Mouse (Mus musculus): ENCODE results near the gene Prr14l. TPM values are rescaled to one million over a fixed set of nuclear protein-coding genes. Genes with fewer than 3 reads are reported as not detected.
"Not testable (repeated sequence)": the region's sequence is repeated elsewhere in the genome, so short reads cannot be mapped to it uniquely, and the experiment has no call there.

Gene Prr14l
- 10 to 100 TPM; 31.4 to 40.3 (median 35.3) TPM for total RNA-seq (2022)

DNA sequence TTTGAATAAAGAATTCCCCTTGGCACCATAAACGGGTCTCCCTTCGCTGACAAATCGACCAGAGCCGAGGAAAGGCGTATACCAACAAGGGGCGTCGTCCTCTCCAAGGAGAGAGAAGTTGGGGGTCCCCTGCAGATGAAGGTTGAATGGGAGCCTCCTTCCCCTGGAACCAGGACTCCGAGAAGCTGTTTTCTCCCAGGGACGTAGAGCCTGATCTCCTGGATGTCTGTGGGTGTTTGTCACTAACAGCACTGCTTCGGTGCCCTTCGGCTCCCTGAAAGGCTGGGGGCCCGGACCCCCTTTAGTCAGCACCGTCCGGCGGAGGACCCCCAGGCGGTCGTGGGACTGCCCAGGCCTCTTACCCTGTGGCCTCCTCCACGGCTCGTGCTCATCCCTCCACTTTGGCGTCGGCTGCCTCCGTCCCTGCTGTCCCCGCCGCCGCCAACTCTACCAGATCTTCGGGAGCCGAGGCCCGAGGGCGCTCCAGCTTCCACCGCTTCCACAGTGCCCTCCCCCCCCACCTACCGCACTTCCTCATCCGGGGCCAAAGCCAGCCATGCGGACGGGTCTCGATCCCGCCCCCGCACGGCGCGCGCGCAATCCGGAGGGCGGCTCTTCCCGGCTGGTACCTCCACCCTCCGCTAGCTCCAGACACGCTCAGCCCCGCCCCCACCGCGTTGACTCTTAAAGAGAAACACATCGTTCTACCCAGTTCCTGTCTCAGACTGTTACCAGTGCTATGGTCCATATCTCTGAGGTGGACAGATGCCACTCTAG, at the start of gene Prr14l:
Prr14l (minus strand) TSS at position 526 of the 777 bp plus-strand sequence.
- DNase-seq (ENCODE audit: low spot score in 2 of 2): peak; percentile 98 to 99

DNA sequence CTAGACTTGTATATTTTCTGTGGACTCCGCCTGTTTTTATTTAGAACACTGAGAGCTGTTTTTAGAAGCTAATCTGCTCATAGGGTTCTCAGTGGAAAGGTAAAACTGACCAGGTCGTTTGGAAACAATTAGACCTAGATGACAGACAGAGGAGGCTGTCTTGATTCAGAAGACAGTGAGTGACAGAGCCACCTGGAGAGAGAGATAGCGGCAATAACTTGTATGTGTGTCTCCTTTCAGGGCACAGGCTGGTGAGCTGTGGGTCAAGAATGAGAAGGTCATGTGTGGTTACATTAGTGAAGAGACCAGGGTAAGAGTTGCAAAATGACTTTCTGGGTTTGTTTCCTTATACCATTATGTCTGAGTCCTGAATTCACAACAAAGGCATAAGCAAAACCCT, 32.7 kb upstream of the Prr14l start:
- DNase-seq (ENCODE audit: low spot score in 2 of 2): no peak

DNA sequence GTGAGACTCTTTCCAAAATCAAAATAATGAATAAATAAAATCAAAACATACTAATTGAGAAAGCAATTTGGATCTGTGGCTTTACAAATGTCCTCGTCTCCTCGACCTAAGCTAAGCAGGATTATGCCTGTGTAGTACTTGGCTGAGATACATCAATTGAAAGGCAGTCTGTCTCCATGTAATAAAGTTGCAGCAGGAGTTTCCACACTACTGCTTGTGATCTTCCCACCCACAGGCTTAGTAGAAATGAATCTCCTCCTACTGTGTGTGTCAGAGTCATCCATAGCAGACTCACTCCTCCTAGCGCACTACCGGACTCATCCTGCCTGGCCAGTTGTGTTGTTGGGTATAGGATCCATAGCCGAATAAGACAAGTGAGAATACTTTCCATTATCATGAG, 18.3 kb upstream of the Prr14l start:
- no peak for DNase-seq (ENCODE audit: low spot score in 2 of 2)

DNA sequence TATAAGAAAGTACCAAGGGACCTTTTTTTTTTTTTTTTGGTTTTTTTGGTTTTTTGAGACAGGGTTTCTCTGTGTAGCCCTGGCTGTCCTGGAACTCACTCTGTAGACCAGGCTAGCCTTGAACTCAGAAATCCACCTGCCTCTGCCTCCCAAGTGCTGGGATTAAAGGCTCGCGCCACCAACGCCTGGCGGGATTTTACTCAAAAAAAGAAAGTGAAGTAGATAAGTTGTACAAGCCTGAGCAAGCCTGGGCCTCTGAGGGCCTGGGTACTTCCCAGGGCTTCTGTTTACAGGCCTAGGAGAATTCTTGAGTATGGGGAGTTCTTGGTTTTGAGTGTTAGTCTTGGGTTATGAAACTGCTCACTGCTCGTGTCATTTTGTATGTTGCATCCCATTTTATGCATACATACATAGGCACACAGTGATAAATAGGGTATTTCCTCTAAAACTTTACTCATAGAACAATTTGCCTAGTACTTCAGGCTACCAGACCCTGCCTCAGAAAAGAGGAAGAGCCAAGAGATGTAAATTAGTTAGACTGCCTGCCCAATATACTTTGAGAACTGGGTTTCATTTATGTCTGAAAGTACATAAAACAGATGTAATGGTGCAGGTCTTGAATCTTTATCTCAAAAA, 15.5 kb upstream of the Prr14l start:
- no peak for DNase-seq (ENCODE audit: low spot score in 2 of 2)

DNA sequence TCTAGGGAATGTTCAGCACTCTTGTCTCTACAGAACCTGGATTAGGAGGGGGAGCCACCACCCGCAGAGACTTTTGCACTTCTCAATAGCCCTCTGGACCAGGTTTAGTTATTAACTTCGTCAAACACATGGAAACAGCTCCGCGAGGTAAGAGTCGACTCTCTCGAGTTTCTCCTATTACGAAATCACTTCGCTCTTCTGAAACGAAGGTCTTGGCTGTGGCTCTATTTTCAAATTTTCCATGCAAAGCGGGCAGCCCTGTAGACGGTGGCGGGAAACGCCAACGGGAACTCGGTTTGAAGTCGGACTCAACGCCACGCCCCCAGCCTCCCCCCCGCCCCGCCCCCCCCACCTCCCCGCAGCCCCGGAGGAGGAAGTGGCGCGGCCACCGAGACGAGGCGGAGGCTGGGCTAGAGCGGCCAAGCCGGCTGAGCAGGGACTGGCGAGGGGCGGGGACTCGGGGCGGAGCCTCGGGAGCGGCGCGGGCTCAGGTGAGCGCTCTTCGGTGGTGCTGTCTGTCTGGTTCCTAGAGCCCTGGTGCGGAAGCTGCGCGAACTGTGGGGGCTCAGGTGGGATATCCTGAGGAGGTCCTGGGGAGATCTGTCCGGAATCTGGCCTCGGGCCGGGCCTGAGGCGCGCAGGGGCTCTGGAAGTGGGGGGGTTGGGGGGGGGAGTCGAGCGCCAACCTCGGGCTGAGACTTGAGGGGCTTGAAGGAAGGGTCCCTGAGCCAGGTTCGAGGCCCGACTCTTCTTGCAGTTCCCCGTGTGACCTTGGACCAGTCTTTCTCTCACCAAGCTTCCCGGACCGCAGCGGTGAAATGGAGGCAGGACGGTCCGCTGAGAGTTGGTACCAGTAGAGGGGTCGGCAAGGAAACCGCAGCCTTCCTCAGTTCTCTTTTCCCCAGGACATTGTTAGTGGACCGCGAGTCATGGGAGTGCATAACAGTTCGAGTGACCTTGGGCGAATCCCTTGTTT, 9.5 kb upstream of the Prr14l start, which contains the start of gene Depdc5:
Depdc5 (plus strand) TSS at position 449 of the 976 bp plus-strand sequence.
- peak; percentile 47 to 87 for DNase-seq (ENCODE audit: low spot score in 2 of 2)

DNA sequence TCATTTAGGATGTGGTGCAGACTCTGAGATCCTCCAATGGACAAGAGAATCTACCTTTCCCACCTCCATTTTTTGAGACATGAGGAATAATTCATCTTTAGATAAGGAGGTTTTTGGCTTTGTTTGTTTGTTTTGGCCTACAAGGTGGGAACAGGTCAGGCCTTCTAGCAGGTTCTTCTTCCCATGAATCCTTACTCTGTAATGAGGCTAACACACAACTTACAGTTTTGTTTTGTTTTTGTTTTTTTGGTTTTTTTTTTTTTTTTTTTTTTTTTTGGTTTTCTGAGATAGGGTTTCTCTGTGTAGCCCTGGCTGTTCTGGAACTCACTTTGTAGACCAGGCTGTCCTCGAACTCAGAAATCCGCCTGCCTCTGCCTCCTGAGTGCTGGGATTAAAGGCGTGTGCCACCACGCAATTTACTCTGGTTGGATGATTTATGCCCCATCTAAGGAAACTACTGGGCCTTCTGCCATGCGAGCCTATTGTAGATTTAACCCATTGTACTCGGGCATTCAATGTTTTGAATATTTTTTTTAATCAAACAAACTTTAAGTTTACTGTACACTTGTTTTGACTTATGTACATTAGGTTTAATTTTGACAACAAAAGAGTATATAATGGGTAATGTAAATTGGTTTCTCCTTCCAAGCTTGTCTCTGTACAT, 8.5 kb upstream of the Prr14l start:
- no peak for DNase-seq (ENCODE audit: low spot score in 2 of 2)

DNA sequence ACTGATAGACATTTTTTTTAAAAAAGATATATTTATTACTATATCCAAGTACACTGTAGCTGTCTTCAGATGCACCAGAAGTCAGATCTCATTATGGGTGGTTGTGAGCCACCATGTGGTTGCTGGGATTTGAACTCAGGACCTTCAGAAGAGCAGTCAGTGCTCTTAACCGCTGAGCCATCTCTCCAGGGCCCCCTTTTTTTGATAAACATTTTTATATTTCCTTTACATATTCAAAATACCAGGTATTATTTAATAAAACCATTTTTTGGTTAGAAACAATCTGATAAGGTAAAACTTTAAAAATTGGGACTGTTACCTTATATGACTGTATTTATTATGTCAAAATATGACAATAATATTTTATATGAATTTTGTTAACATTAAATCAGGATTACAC, 7.0 kb upstream of the Prr14l start:
- no peak for DNase-seq (ENCODE audit: low spot score in 2 of 2)

DNA sequence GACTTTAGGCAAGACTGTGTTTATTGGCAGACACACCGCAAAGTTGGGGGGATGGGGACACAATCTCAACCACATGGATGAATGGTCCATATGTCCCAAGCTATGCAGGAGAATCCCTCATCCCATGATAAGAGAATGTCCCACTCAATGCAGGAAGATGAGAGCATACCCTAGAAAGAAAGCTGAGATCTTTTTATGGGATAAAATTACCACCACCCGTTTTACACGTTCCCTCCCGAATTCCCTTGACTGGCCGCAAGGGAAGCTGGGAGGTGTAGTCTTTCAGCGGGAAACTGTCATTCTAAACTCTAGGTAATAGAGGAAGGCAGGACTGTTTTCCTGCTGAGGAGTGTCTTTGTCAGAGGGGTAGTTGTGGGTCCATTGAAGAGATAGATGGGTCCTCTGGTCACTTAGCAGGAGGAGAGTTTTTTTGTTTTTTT, 3.7 kb upstream of the Prr14l start:
- DNase-seq (ENCODE audit: low spot score in 2 of 2): peak; percentile 21 to 32

DNA sequence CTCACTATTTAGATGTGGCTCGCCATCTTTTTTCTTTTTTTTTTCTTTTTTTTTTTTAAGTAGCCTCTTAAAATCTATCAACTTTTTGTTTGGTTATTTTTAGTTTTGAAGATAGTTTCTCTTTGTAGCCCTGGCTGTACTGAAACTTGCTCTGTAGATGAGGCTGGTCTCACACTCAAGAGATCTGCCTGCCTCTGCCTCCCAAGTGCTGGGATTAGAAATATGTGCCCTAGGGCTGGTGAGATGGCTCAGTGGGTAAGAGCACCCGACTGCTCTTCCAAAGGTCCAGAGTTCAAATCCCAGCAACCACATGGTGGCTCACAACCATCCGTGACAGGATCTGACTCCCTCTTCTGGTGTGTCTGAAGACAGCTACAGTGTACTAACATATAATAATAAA, 1.2 kb upstream of the Prr14l start:
- DNase-seq (ENCODE audit: low spot score in 2 of 2): not testable (repeated sequence)

DNA sequence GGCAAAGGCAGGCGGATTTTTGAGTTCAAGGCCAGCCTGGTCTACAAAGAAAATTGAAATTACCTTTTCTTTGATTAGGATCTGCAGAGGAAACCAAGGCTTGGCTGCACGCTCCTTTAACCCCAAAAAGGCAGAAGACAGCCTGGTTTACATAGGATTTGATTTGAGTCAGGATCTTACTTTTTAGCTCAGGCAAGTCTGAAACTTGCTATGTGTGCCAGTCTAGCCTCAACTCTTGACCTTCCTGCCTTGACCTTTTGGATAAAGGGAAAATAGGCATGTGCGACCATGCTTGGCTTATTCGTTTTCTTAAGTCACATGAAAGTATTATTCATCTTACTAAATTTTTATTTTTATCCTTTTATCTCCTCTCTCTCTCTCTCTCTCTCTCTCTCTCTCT, 762 bp upstream of the Prr14l start:
- no peak for DNase-seq (ENCODE audit: low spot score in 2 of 2)

DNA sequence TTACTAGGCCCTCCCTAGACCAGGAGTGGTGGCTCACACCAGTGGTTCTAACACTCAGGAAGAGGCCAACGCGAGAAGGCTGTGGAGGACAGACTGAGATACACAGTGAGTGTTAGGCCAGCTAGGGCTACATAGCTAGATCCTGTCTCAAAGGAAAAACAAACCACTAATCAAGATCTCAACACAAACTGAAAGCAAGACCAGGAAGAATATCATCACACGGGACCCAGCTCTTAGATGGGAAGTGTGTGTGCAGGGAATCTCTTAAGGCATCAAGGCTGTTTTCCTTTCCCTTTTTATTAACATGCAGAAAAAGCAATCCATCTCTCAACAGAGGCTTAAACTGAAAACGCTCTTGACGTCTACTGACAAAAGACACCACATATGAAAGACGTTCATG, 2.0 kb downstream of the Prr14l start:
- DNase-seq (ENCODE audit: low spot score in 2 of 2): no peak

DNA sequence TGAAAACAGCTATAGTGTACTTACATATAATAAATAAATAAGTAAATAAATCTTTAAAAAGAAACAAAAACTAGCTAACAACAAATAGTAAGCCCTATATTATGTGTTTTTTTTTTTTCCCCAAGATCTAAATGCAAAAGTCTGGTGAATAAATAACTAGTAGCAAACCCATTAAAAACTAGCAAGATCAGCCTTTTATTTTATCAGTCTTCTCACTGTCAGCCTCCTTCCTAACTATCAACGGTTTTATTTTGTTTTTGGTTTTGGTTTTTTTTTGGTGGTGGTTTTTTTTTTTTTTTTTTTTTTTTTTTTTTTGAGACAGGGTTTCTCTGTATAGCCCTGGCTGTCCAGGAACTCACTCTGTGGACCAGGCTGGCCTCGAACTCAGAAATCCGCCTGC, 4.5 kb downstream of the Prr14l start:
- DNase-seq (ENCODE audit: low spot score in 2 of 2): not testable (repeated sequence)

DNA sequence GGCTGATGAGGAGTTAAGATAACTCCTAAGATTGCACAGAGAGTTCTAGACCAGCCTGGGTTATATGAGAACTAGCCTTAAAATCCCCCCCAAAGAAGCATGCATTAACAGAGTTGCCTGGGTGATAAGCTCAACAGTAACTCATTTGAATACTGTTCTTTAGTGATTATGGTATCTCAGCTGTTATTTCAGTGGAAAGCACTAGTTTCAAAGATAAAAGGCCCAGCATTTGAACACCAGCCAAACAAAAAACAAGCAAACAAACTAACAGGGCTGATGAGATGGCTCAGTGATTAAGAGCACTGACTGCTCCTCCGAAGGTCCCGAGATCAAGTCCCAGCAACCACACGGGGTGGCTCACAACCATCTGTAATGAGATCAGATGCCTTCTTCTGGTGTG, 4.9 kb downstream of the Prr14l start:
- no peak for DNase-seq (ENCODE audit: low spot score in 2 of 2)

DNA sequence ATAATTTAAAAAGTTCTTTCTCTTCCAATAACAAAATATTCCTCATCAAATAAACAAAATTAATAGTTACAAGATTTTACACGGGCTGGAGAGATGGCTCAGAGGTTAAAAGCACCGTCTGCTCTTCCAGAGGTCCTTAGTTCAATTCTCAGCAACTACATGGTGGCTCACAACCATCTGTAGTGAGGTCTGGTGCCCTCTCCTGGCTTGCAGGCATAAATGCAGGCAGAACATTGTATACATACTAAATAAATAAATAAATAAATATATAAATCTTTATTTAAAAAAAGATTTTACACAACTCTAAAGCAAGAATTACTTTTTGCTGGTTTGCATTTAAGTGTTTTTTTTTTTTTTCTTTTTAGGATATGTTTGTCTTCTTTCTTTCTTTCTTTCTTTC, 14.0 kb downstream of the Prr14l start:
- no peak for DNase-seq (ENCODE audit: low spot score in 2 of 2)

DNA sequence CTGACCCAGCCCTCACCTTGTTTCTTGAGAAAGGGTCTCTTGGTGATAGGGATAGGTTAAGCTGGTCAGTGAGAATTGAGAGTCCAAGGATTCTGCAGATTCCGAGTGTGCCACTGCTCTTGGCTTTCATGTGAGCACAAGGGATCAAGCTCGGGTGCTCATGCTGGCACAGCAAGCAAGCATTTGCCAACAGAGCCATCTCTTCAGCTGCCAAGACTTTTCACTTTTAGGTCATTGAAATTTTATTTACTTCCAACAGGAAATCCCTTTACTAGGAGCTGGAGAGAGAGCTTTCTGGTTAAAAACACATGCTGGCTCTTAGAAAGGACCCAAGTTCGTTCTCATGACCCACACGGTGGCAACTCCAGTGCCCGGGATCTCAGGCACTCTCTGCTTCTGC, 17.1 kb downstream of the Prr14l start:
- no peak for DNase-seq (ENCODE audit: low spot score in 2 of 2)

DNA sequence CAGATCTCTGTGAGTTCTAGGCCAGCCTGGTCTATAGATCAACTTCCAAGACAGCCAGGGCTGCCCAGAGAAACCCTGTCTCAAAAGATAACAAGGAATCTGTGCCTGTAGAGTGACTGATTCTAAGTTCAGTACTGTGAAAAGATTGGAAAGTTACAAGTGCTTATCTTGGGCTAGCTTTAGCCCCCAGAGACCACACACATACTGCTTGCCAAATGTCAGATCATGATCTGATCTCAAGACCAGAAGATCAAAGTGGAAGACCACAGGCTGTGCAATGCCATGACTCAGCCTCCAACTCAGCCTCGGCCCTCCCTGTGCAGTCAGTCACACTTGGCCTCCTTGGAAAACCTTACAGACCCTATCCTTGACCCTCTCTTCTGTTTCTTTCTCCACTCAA, 19.6 kb downstream of the Prr14l start:
- no peak for DNase-seq (ENCODE audit: low spot score in 2 of 2)

DNA sequence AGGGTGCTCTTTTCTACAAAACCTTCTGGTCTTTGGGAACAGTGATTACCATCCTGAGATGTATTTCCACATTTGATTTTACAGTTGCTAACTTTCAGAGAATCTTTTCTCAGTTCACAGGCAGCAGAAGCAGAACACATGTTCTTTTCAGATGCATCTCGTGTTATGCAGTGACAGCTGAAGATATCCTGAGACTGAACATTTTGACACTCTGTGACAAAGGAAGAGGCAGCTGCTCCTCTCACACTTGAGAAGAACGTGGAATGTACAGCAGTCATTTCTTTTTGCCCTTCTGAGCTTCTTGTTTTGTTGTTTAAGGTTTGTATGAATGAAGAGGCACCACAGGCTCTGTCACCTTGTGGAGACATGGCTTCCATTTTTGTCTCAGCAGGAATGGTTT, 24.0 kb downstream of the Prr14l start:
- DNase-seq (ENCODE audit: low spot score in 2 of 2): no peak

DNA sequence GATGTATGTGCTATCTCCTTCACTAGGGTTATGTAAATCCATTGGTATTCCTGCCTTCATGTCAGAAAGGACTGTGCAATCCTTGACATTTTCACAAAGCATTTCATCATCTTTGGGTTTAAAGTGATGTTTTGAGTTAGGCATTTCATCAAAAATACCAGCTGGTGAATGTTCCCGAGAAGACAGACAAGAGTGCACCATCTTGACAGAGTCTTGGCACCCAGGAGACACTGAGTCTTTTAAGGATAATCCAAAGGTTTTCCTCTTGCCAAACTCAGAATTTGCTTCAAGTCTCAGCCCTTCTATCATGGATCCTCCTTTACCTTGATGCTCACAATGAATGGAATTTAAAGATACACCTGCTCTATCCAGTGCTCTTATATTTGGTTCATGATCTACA, 25.3 kb downstream of the Prr14l start:
- DNase-seq (ENCODE audit: low spot score in 2 of 2): not testable (repeated sequence)

DNA sequence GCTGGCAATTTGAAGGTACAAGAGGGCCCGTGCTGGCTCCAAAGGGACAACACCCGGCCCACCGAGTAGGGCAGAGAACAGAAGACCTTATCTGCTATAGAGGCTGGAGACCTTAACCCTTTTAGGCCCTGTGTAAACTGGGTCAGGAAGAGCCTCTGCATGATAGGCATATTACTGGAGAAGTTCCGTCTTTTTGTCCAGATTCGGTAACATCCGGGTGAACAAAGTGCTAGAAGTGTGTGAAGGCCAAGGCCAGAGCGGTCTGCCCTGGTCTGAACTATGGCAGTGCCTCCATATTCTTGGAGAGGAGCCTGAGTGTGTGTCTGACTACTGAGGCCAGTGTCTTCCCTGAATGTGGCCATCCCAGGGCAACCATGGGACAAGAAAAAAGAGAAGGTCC, 27.0 kb downstream of the Prr14l start, which contains the start of gene Gm20671:
Gm20671 (minus strand) TSS at position 101 of the 400 bp plus-strand sequence.
- no peak for DNase-seq (ENCODE audit: low spot score in 2 of 2)

DNA sequence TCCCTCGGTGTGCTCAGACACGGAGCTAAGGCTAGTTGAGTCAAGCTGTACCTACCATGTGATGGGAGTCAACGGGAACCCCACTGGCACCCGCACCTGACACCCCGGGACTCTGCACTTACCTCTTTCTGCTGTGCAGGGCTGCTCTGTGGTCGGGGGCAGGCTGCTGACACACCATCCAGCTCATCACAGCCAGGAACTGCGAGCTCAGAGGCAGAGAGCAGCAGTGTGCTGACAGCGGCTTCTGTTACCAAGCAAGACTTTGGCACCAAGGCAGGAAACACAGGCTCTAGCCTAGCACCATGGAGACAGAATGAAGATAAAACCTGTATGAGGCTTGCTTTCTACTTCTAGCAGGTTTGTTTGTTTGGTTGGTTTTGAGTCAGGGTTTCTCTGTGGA, 33.6 kb downstream of the Prr14l start:
- DNase-seq (ENCODE audit: low spot score in 2 of 2): no peak

DNA sequence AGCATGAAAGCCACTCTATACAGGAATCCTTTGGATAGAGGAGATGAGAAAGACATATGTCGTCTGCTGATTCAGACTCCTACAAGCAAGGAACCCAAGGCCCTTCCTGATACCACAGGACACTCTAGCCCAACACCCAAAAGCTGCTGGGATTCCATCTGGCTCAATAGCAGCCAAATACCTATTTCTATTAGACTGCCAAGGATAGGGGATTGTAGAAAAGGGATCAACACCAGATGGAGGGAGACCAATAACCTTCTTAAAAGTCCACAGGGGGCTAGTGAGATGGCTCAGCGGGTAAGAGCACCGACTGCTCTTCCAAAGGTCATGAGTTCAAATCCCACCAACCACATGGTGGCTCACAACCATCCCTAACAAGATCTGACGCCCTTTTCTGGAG, 38.7 kb downstream of the Prr14l start:
- DNase-seq (ENCODE audit: low spot score in 2 of 2): no peak

Measured in left cerebral cortex, adult 8-10 months (tissue).